Mouse (Mus musculus) right cerebral cortex, postnatal 10 days (tissue): ENCODE data around the gene Csl.

ENCODE experiments used
- DNase-seq, 2 experiments: peaks; one replicate each; pipeline ENCODE4 v3.0.0; 2021; ENCODE audit warnings: low spot score in 2 of 2

The Csl gene

GRCm38 (mm10) chr10:99759558-99759957 is at the start of gene Csl:
TSS of gene Csl (minus strand) at chr10:99759658.
- DNase-seq, result no peak

GRCm38 (mm10) chr10:99789418-99789817 is 30.0 kb upstream of the Csl start:
- DNase-seq, result no peak

GRCm38 (mm10) chr10:99774228-99775120 is 15.0 kb upstream of the Csl start:
- peak; percentile 26 to 28 for DNase-seq

GRCm38 (mm10) chr10:99750146-99750545 is 9.3 kb downstream of the Csl start:
- no peak for DNase-seq

- DNase-seq, result no peak
Observed at GRCm38 (mm10) chr10:99748668-99749260, 10.7 kb downstream of the Csl start.

GRCm38 (mm10) chr10:99748009-99748408 is 11.4 kb downstream of the Csl start:
- no peak for DNase-seq

GRCm38 (mm10) chr10:99741609-99742280 is 17.7 kb downstream of the Csl start:
- DNase-seq, result no peak

GRCm38 (mm10) chr10:99713129-99713528 is 46.3 kb downstream of the Csl start:
- DNase-seq, result no peak

- DNase-seq, result no peak
Observed at GRCm38 (mm10) chr10:99711567-99711966, 47.9 kb downstream of the Csl start.
